Mouse (Mus musculus) megakaryocyte progenitor cell, adult 5-6 weeks (primary cell): ENCODE measurements at regions not wholly inside any gene's neighbourhood (a gene's known extent, or its start where the extent isn't known, plus 50 kb on each side); places are given as distances from the start of the nearest gene placed in this dataset.
A peak's percentile ranks its signal among the peaks of the same experiment; 100 is the strongest.

ENCODE experiments used
- ATAC-seq: replicated peaks from 2 replicates; pipeline ENCODE4 v1.8.0; 2016; ENCODE audit warnings: mild to moderate bottlenecking, moderate TSS enrichment, inconsistent platforms; ENCODE audit not compliant: poor library complexity

- ATAC-seq, result peak; percentile 75
Observed at GRCm38 (mm10) chr3:21988010-21988531, 88.4 kb upstream of the Tbl1xr1 start.

GRCm38 (mm10) chr3:21990526-21990925 lies 85.9 kb upstream of the Tbl1xr1 start:
- no peak for ATAC-seq

- ATAC-seq, result peak; percentile 48
Observed at GRCm38 (mm10) chr3:21991681-21992152, 84.7 kb upstream of the Tbl1xr1 start.

GRCm38 (mm10) chr3:21992203-21992602 lies 84.2 kb upstream of the Tbl1xr1 start:
- 0 out of 2 replicates have a peak, but pooled peaks have one; percentile 4 for ATAC-seq

GRCm38 (mm10) chr3:21993961-21994360 lies 82.5 kb upstream of the Tbl1xr1 start:
- ATAC-seq, result no peak

- ATAC-seq, result peak; percentile 56
Observed at GRCm38 (mm10) chr3:21995566-21996391, 80.7 kb upstream of the Tbl1xr1 start.

GRCm38 (mm10) chr3:21997387-21997786 lies 79.1 kb upstream of the Tbl1xr1 start:
- peak; percentile 59 for ATAC-seq

- no peak for ATAC-seq
Observed at GRCm38 (mm10) chr3:22005456-22005855, 71.0 kb upstream of the Tbl1xr1 start.

- ATAC-seq, result no peak
Observed at GRCm38 (mm10) chr3:22006113-22006512, 70.3 kb upstream of the Tbl1xr1 start.

- ATAC-seq, result no peak
Observed at GRCm38 (mm10) chr3:22006651-22007050, 69.8 kb upstream of the Tbl1xr1 start.

GRCm38 (mm10) chr3:22007736-22008135 lies 68.7 kb upstream of the Tbl1xr1 start:
- ATAC-seq, result no peak

- peak; percentile 36; the same call in 1 of the 2 replicates for ATAC-seq
Observed at GRCm38 (mm10) chr3:22008432-22008831, 68.0 kb upstream of the Tbl1xr1 start.

- peak; percentile 88 for ATAC-seq
Observed at GRCm38 (mm10) chr3:22009898-22010699, 66.4 kb upstream of the Tbl1xr1 start.

- ATAC-seq, result peak; percentile 55; the same call in 1 of the 2 replicates
Observed at GRCm38 (mm10) chr3:22010700-22010991, 65.8 kb upstream of the Tbl1xr1 start.

- peak; percentile 33 for ATAC-seq
Observed at GRCm38 (mm10) chr3:22021360-22021935, 55.0 kb upstream of the Tbl1xr1 start.

- no peak for ATAC-seq
Observed at GRCm38 (mm10) chr3:22022418-22022817, 54.0 kb upstream of the Tbl1xr1 start.

GRCm38 (mm10) chr3:22023049-22023448 lies 53.4 kb upstream of the Tbl1xr1 start:
- no peak for ATAC-seq

- ATAC-seq, result no peak
Observed at GRCm38 (mm10) chr3:22023551-22023950, 52.9 kb upstream of the Tbl1xr1 start.

GRCm38 (mm10) chr3:22024200-22024599 lies 52.3 kb upstream of the Tbl1xr1 start:
- ATAC-seq, result peak; percentile 55

- no peak for ATAC-seq
Observed at GRCm38 (mm10) chr3:22025119-22025518, 51.3 kb upstream of the Tbl1xr1 start.

GRCm38 (mm10) chr3:22025615-22026014 lies 50.8 kb upstream of the Tbl1xr1 start:
- no peak for ATAC-seq
